Mouse (Mus musculus) neural tube, embryonic 13.5 days (tissue): ENCODE results near the gene Colgalt1. TPM values are rescaled to one million over a fixed set of nuclear protein-coding genes. Genes with fewer than 3 reads are reported as not detected.

Experiments
- microRNA-seq: library from miRNA; unstranded; fragments of <30 nt; microRNA quantifications from one replicate; pipeline ENCODE4, GENCODE M21; 2016
- polyA plus RNA-seq: library from polyadenylated mRNA; unstranded; fragments of >200 nt; fragmentation: Nextera tagmentation; extraction: Ambion mirVana; gene quantifications from 2 replicates; pipeline ENCODE4 v1.2.1, GENCODE M21; 2015

Colgalt1 gene
- polyA plus RNA-seq, 1 experiment from 2014 or later, result 66.8 TPM

Small RNAs within 50 kb of the gene (microRNA-seq; reads per million reads assigned to microRNA genes)
- 0.74 reads per million for gene Mir6769b

Other genes with a start within 250 kb of the Colgalt1 start
- 109 and 111 TPM in 2 replicates for gene Use1, start 244.2 kb upstream of the Colgalt1 start, polyA plus RNA-seq
- gene Ocel1, start 239.7 kb upstream of the Colgalt1 start, polyA plus RNA-seq, result 4.3 and 6.0 TPM in 2 replicates
- gene Nr2f6, start 229.0 kb upstream of the Colgalt1 start, polyA plus RNA-seq, result 27.9 and 30.3 TPM in 2 replicates
- 6.1 and 7.3 TPM in 2 replicates for gene Ushbp1, start 215.2 kb upstream of the Colgalt1 start, polyA plus RNA-seq
- gene Babam1, start 214.1 kb upstream of the Colgalt1 start, polyA plus RNA-seq, result 96.0 and 96.6 TPM in 2 replicates
- gene Ankle1, start 205.0 kb upstream of the Colgalt1 start, polyA plus RNA-seq, result 8.2 and 8.4 TPM in 2 replicates
- gene Abhd8, start 147.3 kb upstream of the Colgalt1 start, polyA plus RNA-seq, result 127 and 145 TPM in 2 replicates
- gene Mrpl34, start 146.0 kb upstream of the Colgalt1 start, polyA plus RNA-seq, result 208 and 237 TPM in 2 replicates
- gene Dda1, start 141.8 kb upstream of the Colgalt1 start, polyA plus RNA-seq, result 217 and 231 TPM in 2 replicates
- 6.1 and 7.8 TPM in 2 replicates for gene Ano8, start 125.0 kb upstream of the Colgalt1 start, polyA plus RNA-seq
- 12.0 and 15.5 TPM in 2 replicates for gene Gtpbp3, start 122.9 kb upstream of the Colgalt1 start, polyA plus RNA-seq
- gene Plvap, start 99.2 kb upstream of the Colgalt1 start, polyA plus RNA-seq, result 20.8 and 22.2 TPM in 2 replicates
- gene Ccdc194, start 85.3 kb upstream of the Colgalt1 start, polyA plus RNA-seq, result 0.17 and 0.24 TPM in 2 replicates
- gene Bst2, start 73.5 kb upstream of the Colgalt1 start, polyA plus RNA-seq, result 16.0 and 23.4 TPM in 2 replicates
- 56.2 and 60.7 TPM in 2 replicates for gene Mvb12a, start 68.1 kb upstream of the Colgalt1 start, polyA plus RNA-seq
- gene Tmem221, start 52.1 kb upstream of the Colgalt1 start, polyA plus RNA-seq, result 0.25 TPM in 1 of 2 replicates, not detected in the other
- not detected in 2 replicates for gene Nxnl1, start 44.4 kb upstream of the Colgalt1 start, polyA plus RNA-seq
- gene Slc27a1, start 42.1 kb upstream of the Colgalt1 start, polyA plus RNA-seq, result 81.7 and 82.0 TPM in 2 replicates
- gene Pgls, start 18.8 kb upstream of the Colgalt1 start, polyA plus RNA-seq, result 191 and 213 TPM in 2 replicates
- 7.8 and 8.5 TPM in 2 replicates for gene Fam129c, start 13.3 kb upstream of the Colgalt1 start, polyA plus RNA-seq
- gene Unc13a, start 60.8 kb downstream of the Colgalt1 start, polyA plus RNA-seq, result 16.6 and 17.7 TPM in 2 replicates
- 3.9 and 4.0 TPM in 2 replicates for gene Jak3, start 65.3 kb downstream of the Colgalt1 start, polyA plus RNA-seq
- 0.46 and 1.0 TPM in 2 replicates for gene Insl3, start 78.2 kb downstream of the Colgalt1 start, polyA plus RNA-seq
- 0.42 and 0.59 TPM in 2 replicates for gene B3gnt3, start 90.8 kb downstream of the Colgalt1 start, polyA plus RNA-seq
- gene Fcho1, start 114.7 kb downstream of the Colgalt1 start, polyA plus RNA-seq, result 54.2 and 55.0 TPM in 2 replicates